Mouse (Mus musculus): ENCODE measurements around the gene Rhox8. TPM values are rescaled to one million over a fixed set of nuclear protein-coding genes. Genes with fewer than 3 reads are reported as not detected.

Gene Rhox8
- polyA plus RNA-seq (2015; fragmentation: Nextera tagmentation; extraction: Ambion mirVana): 0.18 TPM in 1 of 2 replicates, not detected in the other

DNA sequence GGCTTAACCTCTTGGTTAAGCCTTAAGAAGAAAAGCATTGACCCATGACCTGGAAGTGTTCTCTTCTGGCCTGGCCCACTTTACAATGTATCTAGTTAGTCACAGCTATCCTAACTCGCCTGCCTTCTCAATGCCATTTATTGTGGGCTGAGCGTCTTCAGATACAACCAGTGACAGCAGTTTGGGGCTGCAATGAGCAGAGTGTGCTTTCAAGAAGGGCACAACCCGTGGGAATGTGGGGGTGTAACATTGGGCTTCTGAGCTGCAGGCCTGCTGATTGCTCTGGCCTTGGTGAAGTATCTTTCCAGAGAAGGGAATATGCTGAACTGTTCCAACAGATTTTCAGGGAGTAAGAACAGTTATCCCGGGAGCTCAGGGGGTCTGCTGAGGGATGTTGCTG, at the start of gene Rhox8:
Gene Rhox8, minus strand, starts transcription at position 101 of the 400 bp plus-strand sequence.

DNA sequence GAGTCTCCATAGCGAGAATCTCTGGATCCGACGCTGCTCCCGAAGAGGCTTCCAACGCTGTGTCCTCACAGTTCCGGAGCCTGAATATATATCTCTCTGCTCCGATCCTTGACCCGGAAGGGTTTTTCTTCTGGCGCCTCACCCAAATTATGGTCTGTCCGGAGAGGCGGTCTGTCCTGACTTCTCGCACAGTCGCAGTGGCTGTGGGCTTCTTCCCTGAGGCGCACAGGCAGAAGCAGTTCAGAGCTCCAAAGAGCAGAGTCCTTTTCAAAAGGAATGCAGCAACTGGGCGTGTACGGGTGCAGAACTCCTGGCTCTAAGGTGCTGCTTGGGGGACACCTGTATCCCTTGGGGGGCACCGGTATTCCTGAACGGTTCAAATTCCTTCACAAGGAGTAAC, 22.9 kb upstream of the Rhox8 start, which contains the start of gene Rhox9:
Gene Rhox9, minus strand, starts transcription at position 101 of the 400 bp plus-strand sequence.

DNA sequence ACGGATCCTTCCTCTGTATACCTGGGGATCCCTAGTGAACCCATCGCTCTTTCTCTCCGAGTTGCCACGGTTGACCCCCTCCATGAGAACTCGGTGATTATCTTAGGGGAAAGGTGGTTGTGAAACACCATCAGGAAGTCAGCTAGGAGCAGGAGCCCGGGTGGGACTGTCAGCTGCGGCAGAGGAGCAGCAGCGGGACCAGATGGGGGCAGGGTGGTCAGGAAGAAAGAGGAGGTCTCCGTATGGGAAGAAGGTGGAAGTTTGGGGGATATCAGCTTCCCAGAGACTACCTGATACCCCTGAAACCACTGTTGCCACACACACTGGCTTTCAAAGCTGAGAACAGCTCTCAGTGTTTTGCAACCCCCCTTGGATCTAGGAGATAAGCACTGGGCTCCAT, 18.4 kb upstream of the Rhox8 start, which contains the start of gene Rhox7b:
Gene Rhox7b, minus strand, starts transcription at position 101 of the 400 bp plus-strand sequence.

DNA sequence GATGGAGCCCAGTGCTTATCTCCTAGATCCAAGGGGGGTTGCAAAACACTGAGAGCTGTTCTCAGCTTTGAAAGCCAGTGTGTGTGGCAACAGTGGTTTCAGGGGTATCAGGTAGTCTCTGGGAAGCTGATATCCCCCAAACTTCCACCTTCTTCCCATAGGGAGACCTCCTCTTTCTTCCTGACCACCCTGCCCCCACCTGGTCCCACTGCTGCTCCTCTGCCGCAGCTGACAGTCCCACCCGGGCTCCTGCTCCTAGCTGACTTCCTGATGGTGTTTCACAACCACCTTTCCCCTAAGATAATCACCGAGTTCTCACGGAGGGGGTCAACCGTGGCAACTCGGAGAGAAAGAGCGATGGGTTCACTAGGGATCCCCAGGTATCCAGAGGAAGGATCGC, 47.4 kb downstream of the Rhox8 start, which contains the start of gene Rhox7a:
Gene Rhox7a, plus strand, starts transcription at position 301 of the 400 bp plus-strand sequence.

DNA sequence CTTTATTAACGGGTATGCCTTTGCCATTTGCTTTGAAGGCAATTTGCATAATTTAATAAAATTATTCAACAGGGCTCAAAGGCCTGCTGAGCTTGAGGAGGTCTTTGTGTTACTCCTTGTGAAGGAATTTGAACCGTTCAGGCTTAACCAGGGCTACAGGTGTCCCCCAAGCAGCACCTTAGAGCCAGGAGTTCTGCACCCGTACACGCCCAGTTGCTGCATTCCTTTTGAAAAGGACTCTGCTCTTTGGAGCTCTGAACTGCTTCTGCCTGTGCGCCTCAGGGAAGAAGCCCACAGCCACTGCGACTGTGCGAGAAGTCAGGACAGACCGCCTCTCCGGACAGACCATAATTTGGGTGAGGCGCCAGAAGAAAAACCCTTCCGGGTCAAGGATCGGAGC, 52.1 kb downstream of the Rhox8 start, which contains the start of gene Rhox6:
Gene Rhox6, plus strand, starts transcription at position 301 of the 400 bp plus-strand sequence.

Other genes starting within 250 kb of the Rhox8 start
- not detected in 2 replicates for gene Rhox2g, start 235.5 kb downstream of the Rhox8 start, polyA plus RNA-seq (2015; fragmentation: Nextera tagmentation; extraction: Ambion mirVana)
- not detected in 2 replicates for gene Rhox4g, start 227.6 kb downstream of the Rhox8 start, polyA plus RNA-seq (2015; fragmentation: Nextera tagmentation; extraction: Ambion mirVana)
- not detected in 2 replicates for gene Rhox3h, start 210.2 kb downstream of the Rhox8 start, polyA plus RNA-seq (2015; fragmentation: Nextera tagmentation; extraction: Ambion mirVana)
- gene Rhox2h, start 205.7 kb downstream of the Rhox8 start, polyA plus RNA-seq (2015; fragmentation: Nextera tagmentation; extraction: Ambion mirVana): not detected in 2 replicates
- 0.39 TPM in 1 of 2 replicates, not detected in the other for gene Rhox5, start 74.1 kb downstream of the Rhox8 start, polyA plus RNA-seq (2015; fragmentation: Nextera tagmentation; extraction: Ambion mirVana)
- 0.18 TPM in 1 of 2 replicates, not detected in the other for gene Rhox6, start 52.0 kb downstream of the Rhox8 start, polyA plus RNA-seq (2015; fragmentation: Nextera tagmentation; extraction: Ambion mirVana)
- not detected in 2 replicates for gene Rhox7a, start 47.3 kb downstream of the Rhox8 start, polyA plus RNA-seq (2015; fragmentation: Nextera tagmentation; extraction: Ambion mirVana)
- gene Rhox7b, start 18.3 kb upstream of the Rhox8 start, polyA plus RNA-seq (2015; fragmentation: Nextera tagmentation; extraction: Ambion mirVana): not detected in 2 replicates
- not detected in 2 replicates for gene Rhox9, start 22.8 kb upstream of the Rhox8 start, polyA plus RNA-seq (2015; fragmentation: Nextera tagmentation; extraction: Ambion mirVana)
- gene Btg1-ps1, start 139.9 kb upstream of the Rhox8 start, polyA plus RNA-seq (2015; fragmentation: Nextera tagmentation; extraction: Ambion mirVana): not detected in 2 replicates
- gene Btg1-ps2, start 164.2 kb upstream of the Rhox8 start, polyA plus RNA-seq (2015; fragmentation: Nextera tagmentation; extraction: Ambion mirVana): 0.14 TPM in 1 of 2 replicates, not detected in the other
- 0.25 TPM in 1 of 2 replicates, not detected in the other for gene Rhox10, start 187.5 kb upstream of the Rhox8 start, polyA plus RNA-seq (2015; fragmentation: Nextera tagmentation; extraction: Ambion mirVana)
- not detected in 2 replicates for gene Rhox11, start 206.2 kb upstream of the Rhox8 start, polyA plus RNA-seq (2015; fragmentation: Nextera tagmentation; extraction: Ambion mirVana)
- gene Rhox12, start 232.0 kb upstream of the Rhox8 start, polyA plus RNA-seq (2015; fragmentation: Nextera tagmentation; extraction: Ambion mirVana): not detected in 2 replicates
- gene Rhox13, start 242.3 kb upstream of the Rhox8 start, polyA plus RNA-seq (2015; fragmentation: Nextera tagmentation; extraction: Ambion mirVana): not detected in 2 replicates